Mouse (Mus musculus): ENCODE results near the gene Hmg20a. TPM values are rescaled to one million over a fixed set of nuclear protein-coding genes. Genes with fewer than 3 reads are reported as not detected.

The Hmg20a gene
- polyA plus RNA-seq, 2 experiments, result 9.5 to 9.6 TPM

DNA sequence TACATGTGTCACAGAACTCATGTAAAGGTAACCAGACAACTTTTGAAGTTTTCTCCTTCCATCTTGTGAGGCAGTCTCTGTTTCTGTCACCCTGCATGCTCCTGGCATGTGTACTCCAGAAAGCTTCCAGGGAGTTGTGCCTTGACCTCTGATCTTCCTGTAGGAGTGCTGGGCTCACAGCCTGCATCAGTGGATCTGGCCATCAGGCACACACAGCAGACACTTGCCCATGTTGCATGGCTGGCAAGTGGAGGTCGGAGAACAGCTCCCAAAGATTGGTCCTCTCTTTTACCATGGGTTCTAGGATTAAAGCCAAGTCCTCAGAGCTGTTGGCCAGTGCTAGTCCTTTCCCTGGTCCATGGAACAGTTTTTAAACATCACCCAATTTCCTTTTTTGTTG is 44.2 kb downstream of the Hmg20a start:
- no peak overlapping the region for H3K4me2 ChIP-seq (ENCODE audit: low read depth)
- no peak overlapping the region for H3K9ac ChIP-seq (replicated peaks)
- TF ChIP-seq CTCF (IDR thresholded peaks at IDR 0.05; ENCODE audit: low read depth) (no peak), EP300 (IDR thresholded peaks at IDR 0.05; ENCODE audit: low read depth) (no peak)
- ATAC-seq (ENCODE audit: insufficient read depth) (no peak), DNase-seq (ENCODE audit: low read depth in 3 of 3, low spot score in 3 of 3) (no peak)
- no peak overlapping the region for H3K4me3 ChIP-seq (ENCODE audit: insufficient read depth in 1 of 2, low read depth in 2 of 2, low read length in 2 of 2)
- H3K36me3 ChIP-seq (replicated peaks; ENCODE audit: control insufficient read depth, insufficient read depth, low read depth), result no peaks in the 10 kb centered on the region
- peaks cover 0 to 14% of the 10 kb centered on the region in 2 experiments; a peak in 1 of 4 replicates for H3K4me1 ChIP-seq (replicated peaks; ENCODE audit: control insufficient read depth in 2 of 2, insufficient read depth in 2 of 2, low read length in 1 of 2)
- no peaks in the 10 kb centered on the region for H3K9me3 ChIP-seq (ENCODE audit: control insufficient read depth, low read length)
- H3K27ac ChIP-seq, result no peak overlapping the region
- 60% methylated on average over 1 of the region's 1 CpGs for WGBS (ENCODE audit: insufficient replicate concordance)
- H3K27me3 ChIP-seq (ENCODE audit: control insufficient read depth, insufficient read depth, low read length), result no peaks in the 10 kb centered on the region

DNA sequence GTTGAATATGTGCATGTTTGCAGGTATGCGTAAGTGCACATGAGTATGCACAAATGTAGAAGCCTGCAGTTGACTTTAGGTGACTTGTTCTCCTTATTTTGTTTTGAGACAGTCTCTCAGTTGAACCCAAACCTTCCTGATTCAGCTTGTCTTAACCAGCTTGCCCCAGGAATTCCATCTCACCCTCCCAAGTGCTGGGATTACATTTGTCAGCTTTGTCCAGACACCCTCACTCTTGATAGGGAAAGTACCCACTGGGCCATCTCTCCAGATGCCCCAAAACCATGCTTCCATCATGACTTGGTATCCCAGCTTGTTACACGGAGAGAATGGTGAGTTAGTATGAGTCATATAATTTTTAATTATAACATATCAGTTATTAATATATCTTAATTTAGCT is 44.6 kb downstream of the Hmg20a start:
- no peak overlapping the region for H3K9ac ChIP-seq (replicated peaks)
- H3K27me3 ChIP-seq (ENCODE audit: control insufficient read depth, insufficient read depth, low read length), result no peaks in the 10 kb centered on the region
- DNase-seq (ENCODE audit: low read depth in 3 of 3, low spot score in 3 of 3) (no peak), ATAC-seq (ENCODE audit: insufficient read depth) (no peak)
- H3K9me3 ChIP-seq (ENCODE audit: control insufficient read depth, low read length), result no peaks in the 10 kb centered on the region
- no peak overlapping the region for H3K4me2 ChIP-seq (ENCODE audit: low read depth)
- peaks cover 0 to 14% of the 10 kb centered on the region in 2 experiments; a peak in 1 of 4 replicates for H3K4me1 ChIP-seq (replicated peaks; ENCODE audit: control insufficient read depth in 2 of 2, insufficient read depth in 2 of 2, low read length in 1 of 2)
- no peaks in the 10 kb centered on the region; the same call in 1 of the 2 replicates for H3K36me3 ChIP-seq (replicated peaks; ENCODE audit: control insufficient read depth, insufficient read depth, low read depth)
- TF ChIP-seq CTCF (IDR thresholded peaks at IDR 0.05; ENCODE audit: low read depth) (no peak), EP300 (IDR thresholded peaks at IDR 0.05; ENCODE audit: low read depth) (no peak)
- WGBS (ENCODE audit: insufficient replicate concordance), result 74% methylated on average over 2 of the region's 2 CpGs
- H3K4me3 ChIP-seq (ENCODE audit: insufficient read depth in 1 of 2, low read depth in 2 of 2, low read length in 2 of 2), result no peak overlapping the region
- no peak overlapping the region for H3K27ac ChIP-seq

DNA sequence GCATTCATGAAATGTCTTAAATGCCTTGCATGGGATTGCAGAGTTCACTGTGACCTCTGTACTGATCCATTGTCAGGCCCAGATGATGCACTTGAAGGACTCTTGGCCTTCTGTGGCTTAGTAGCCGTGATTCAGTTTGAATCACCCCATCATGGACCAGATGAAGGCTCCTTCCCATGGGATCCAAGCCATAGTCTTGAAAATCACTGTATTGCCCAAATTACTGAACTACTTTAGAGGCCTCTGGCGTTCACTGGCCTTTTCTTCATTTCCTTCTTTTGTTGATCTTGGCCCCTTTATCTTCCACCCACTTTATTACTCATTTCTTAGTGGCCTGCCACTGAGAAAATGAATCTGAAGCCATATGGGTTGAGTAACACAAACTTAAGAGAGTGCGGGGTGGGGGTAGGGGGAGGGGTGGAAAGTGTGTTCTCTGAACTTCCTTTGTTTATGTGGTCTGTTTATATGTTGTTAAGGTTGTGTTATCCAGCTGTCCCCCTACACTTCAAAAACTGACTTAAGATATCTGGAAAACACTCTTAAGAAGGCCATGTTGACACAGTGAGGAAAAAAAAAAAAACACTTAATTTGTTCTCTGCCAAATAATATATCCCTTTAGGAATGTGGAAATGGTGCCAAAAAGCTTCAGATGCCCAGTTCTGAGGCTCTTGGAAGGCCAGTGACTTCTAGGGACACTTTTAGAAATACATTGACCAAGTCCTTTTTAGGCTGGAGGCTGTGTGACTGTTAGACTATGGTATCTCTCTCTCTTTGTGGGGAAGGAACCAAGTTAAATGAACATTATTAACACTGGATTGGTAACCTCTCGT is 45.5 kb downstream of the Hmg20a start:
- 55% methylated on average over 4 of the region's 4 CpGs for WGBS (ENCODE audit: insufficient replicate concordance)
- Histone ChIP-seq H3K4me2 (ENCODE audit: low read depth) (no peak overlapping the region), H3K4me3 (ENCODE audit: insufficient read depth in 1 of 2, low read depth in 2 of 2, low read length in 2 of 2) (no peak overlapping the region), H3K9ac (replicated peaks) (no peak overlapping the region), H3K27me3 (ENCODE audit: control insufficient read depth, insufficient read depth, low read length) (no peaks in the 10 kb centered on the region), H3K27ac (no peak overlapping the region), H3K36me3 (replicated peaks; ENCODE audit: control insufficient read depth, insufficient read depth, low read depth) (no peaks in the 10 kb centered on the region; the same call in 1 of the 2 replicates), H3K9me3 (ENCODE audit: control insufficient read depth, low read length) (no peaks in the 10 kb centered on the region), H3K4me1 (replicated peaks; ENCODE audit: control insufficient read depth in 2 of 2, insufficient read depth in 2 of 2, low read length in 1 of 2) (peaks cover 0 to 14% of the 10 kb centered on the region in 2 experiments; a peak in 1 of 4 replicates)
- TF ChIP-seq CTCF (IDR thresholded peaks at IDR 0.05; ENCODE audit: low read depth) (no peak), EP300 (IDR thresholded peaks at IDR 0.05; ENCODE audit: low read depth) (no peak)
- DNase-seq (ENCODE audit: low read depth in 3 of 3, low spot score in 3 of 3), result no peak
- ATAC-seq (ENCODE audit: insufficient read depth), result no peak

DNA sequence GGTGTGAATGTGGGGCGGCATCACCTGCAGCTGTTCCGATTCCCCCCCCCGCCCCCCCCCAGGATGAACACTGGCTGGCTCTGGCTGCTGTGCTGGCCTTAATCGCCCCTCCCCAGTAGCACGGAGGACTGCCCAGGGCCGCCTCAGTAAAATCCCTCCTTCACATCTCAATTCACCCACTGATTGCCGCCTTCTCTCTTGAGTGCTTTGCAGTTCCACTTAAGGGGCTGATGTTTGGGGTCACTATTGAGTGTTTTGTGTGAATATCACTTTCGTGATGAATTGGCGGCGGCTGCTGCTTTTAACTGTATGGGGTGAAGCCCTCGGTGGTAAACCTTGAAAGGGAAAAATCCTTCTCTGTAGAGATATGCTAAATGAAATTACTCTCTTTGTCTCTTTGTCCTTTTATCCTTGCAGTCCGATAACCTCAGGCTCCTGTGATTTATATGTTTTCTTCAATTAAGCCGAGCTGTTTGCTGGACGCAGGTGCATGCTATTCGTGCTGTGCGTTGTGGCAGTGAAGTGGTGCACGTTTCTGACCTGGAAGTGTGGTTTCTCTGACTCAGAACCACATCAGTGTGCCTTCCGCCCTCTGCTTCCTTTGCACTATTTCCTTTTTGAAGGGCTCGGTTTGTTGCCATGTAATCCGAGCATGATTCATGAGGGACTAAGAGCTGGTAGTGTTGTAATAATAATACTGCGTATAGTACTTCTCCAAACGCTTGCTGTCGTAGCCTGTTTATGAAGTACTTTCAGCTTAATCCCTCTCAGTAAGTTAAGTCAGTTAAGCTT is 46.6 kb downstream of the Hmg20a start:
- 29% methylated on average over 23 of the region's 23 CpGs for WGBS (ENCODE audit: insufficient replicate concordance)
- 0 out of 2 replicates have a peak, but pooled peaks have one; percentile 37 for ATAC-seq (ENCODE audit: insufficient read depth)
- Histone ChIP-seq H3K4me1 (replicated peaks; ENCODE audit: control insufficient read depth in 2 of 2, insufficient read depth in 2 of 2, low read length in 1 of 2) (peaks cover 0 to 14% of the 10 kb centered on the region in 2 experiments; a peak in 1 of 4 replicates), H3K27ac (no peak overlapping the region), H3K4me2 (ENCODE audit: low read depth) (no peak overlapping the region), H3K4me3 (ENCODE audit: insufficient read depth in 1 of 2, low read depth in 2 of 2, low read length in 2 of 2) (no peak overlapping the region), H3K36me3 (replicated peaks; ENCODE audit: control insufficient read depth, insufficient read depth, low read depth) (no peaks in the 10 kb centered on the region; the same call in 1 of the 2 replicates), H3K27me3 (ENCODE audit: control insufficient read depth, insufficient read depth, low read length) (no peaks in the 10 kb centered on the region), H3K9ac (replicated peaks) (no peak overlapping the region), H3K9me3 (ENCODE audit: control insufficient read depth, low read length) (no peaks in the 10 kb centered on the region)
- peak in 1 of 3 experiments; percentile 41 for DNase-seq (ENCODE audit: low read depth in 3 of 3, low spot score in 3 of 3)
- TF ChIP-seq EP300 (IDR thresholded peaks at IDR 0.05; ENCODE audit: low read depth) (no peak), CTCF (IDR thresholded peaks at IDR 0.05; ENCODE audit: low read depth) (no peak)

DNA sequence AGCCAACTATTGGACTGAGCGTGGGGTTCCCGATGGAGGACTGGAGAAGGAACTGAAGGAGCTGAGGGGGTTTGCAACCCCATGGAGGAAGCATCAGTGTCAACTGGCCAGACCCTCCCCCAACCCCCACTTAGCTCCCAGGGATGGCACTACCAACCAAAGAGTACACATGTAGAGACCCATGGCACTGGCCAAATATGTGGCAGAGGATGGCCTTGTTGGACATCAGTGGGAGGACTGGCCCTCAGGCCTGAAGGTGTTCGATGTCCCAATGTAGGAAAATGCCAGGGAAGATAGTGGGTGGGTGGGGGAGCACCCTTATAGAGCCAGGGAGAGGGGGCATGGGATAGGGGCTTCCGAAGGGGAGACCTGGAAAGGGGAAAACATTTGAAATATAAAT is 47.8 kb downstream of the Hmg20a start:
- no peak overlapping the region for H3K27ac ChIP-seq
- H3K4me2 ChIP-seq (ENCODE audit: low read depth), result no peak overlapping the region
- no peak for TF ChIP-seq CTCF (IDR thresholded peaks at IDR 0.05; ENCODE audit: low read depth)
- TF ChIP-seq EP300 (IDR thresholded peaks at IDR 0.05; ENCODE audit: low read depth), result no peak
- 73% methylated on average over 4 of the region's 4 CpGs for WGBS (ENCODE audit: insufficient replicate concordance)
- peaks cover 0 to 16% of the 10 kb centered on the region in 2 experiments; a peak in 1 of 4 replicates for H3K4me1 ChIP-seq (replicated peaks; ENCODE audit: control insufficient read depth in 2 of 2, insufficient read depth in 2 of 2, low read length in 1 of 2)
- H3K9ac ChIP-seq (replicated peaks), result no peak overlapping the region
- ATAC-seq (ENCODE audit: insufficient read depth) (no peak), DNase-seq (ENCODE audit: low read depth in 3 of 3, low spot score in 3 of 3) (no peak)
- H3K27me3 ChIP-seq (ENCODE audit: control insufficient read depth, insufficient read depth, low read length), result no peaks in the 10 kb centered on the region
- no peak overlapping the region for H3K4me3 ChIP-seq (ENCODE audit: insufficient read depth in 1 of 2, low read depth in 2 of 2, low read length in 2 of 2)
- H3K36me3 ChIP-seq (replicated peaks; ENCODE audit: control insufficient read depth, insufficient read depth, low read depth), result no peaks in the 10 kb centered on the region; the same call in 1 of the 2 replicates
- H3K9me3 ChIP-seq (ENCODE audit: control insufficient read depth, low read length), result no peaks in the 10 kb centered on the region

Data from liver, embryonic 14.5 days (tissue).